Mouse (Mus musculus) large intestine, adult 2 months (tissue): ENCODE measurements around the gene Slc22a17. TPM values are rescaled to one million over a fixed set of nuclear protein-coding genes. Genes with fewer than 3 reads are reported as not detected.

Experiments
- DNase-seq: peaks from one replicate; pipeline ENCODE4 v3.0.0-alpha.2; 2012; ENCODE audit warnings: low read depth, low spot score
- WGBS: fragments of 180-500 bp; shearing (Covaris S2); methylation state at CpG from one replicate; pipeline ENCODE4 v1.1.7; 2018; 5-methylcytosine and 5-hydroxymethylcytosine counted together
- polyA plus RNA-seq: library from polyadenylated mRNA; depleted of rRNA; stranded (reverse); fragments of >200 nt; gene quantifications from 2 replicates; pipeline ENCODE4 v1.2.3, GENCODE M21; 2012; rRNA removed

The Slc22a17 gene
- polyA plus RNA-seq, 1 experiment = 11.3 TPM

GRCm38 (mm10) chr14:54868026-54868425 lies 44.9 kb downstream of the Slc22a17 start:
- DNase-seq = no peak
- WGBS = 83% methylated on average over 4 of the region's 4 CpGs

GRCm38 (mm10) chr14:54866936-54867335 lies 46.0 kb downstream of the Slc22a17 start:
- 55% methylated on average over 5 of the region's 5 CpGs for WGBS
- no peak for DNase-seq

DNA sequence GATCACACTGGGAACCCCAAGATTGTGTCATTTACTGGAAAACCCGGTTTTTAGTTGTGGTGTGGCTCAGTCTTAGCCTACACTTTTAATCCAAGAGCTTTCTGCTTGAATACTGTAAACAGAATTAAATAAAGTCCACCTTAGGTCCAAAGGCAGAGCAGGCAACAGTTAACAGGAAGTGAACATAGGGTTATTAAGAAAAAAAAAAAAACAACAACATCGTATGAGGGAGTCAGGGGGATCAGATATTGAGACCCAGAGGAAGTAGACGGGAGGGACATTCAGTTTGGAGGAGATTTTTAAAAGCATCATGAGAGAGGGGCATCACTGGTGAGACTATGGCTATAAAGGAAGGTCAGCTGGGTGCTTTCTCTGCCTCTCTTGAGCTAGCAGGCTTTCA lies 46.7 kb downstream of the Slc22a17 start:
- 41% methylated on average over 3 of the region's 3 CpGs for WGBS
- DNase-seq = no peak

GRCm38 (mm10) chr14:54865626-54866025 lies 47.3 kb downstream of the Slc22a17 start:
- DNase-seq = no peak
- 72% methylated on average over 5 of the region's 5 CpGs for WGBS

- DNase-seq = no peak
- WGBS = 10% methylated on average over 21 of the region's 21 CpGs
Observed at GRCm38 (mm10) chr14:54864313-54865036, 48.5 kb downstream of the Slc22a17 start.

GRCm38 (mm10) chr14:54863501-54864312 lies 49.2 kb downstream of the Slc22a17 start:
- 1% methylated on average over 55 of the region's 56 CpGs for WGBS
- DNase-seq = peak; percentile 73

DNA sequence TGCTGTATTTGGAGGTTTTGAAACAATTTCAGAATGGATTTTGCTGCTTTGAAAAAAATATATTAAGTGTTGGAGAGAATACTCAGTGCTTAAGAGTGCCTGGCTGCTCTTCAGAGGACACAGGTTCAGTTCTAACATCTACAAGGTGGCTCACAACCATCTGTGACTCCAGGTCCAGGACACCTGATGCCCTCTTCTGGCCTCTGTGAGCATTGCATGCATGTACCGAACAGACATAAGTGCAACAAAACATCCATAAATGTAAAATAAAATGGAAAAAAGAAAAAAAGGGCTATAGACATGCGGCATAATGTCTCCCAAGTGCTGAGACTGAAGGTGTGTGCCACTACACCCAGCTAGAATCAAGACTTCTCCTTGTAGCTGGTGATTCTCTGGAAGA lies 52.4 kb downstream of the Slc22a17 start:
- 29% methylated on average over 2 of the region's 2 CpGs for WGBS
- DNase-seq = no peak

DNA sequence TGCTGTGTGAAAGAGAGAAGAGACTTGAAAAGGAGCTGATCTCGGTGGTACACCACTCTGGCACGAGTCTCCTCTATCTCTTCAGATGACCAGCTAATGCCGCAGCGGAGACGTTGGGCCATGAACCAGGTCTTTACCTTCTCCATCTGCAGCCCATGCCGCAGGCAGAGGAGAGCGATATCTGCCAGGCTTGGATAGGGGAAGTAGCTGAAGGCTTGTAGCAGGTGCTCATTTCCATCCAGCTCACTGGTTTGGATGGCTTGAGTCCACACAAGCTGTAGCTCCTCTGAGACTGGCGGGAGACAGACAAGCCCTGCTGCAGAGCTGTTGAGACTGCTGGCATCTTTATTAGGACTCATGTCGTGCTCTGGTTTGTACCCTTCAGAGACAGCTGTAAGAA lies 55.0 kb downstream of the Slc22a17 start:
- 93% methylated on average over 9 of the region's 9 CpGs for WGBS

DNA sequence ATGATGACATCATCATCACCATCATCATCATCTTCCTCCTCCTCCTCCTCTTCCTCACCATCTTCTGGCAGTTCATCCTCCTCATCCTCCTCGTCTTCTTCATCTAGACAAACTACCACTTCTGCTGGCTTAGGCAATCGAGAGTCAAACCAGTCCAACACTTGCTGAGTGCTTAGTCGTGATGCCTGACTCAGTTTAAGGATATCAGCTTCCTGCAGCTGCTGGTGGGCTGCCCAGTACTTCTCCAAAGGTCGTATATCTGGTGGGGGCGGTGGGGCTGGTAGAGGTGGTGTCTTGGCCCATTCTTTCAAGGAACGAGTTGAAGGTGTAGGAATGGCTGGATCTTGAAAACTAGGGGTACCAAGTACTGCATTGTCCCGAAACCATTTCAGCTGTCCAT lies 56.2 kb downstream of the Slc22a17 start:
- DNase-seq = no peak

More for the DNA sequence above, 55.0 kb downstream of the Slc22a17 start:
- DNase-seq = no peak

More for the DNA sequence above, 56.2 kb downstream of the Slc22a17 start:
- WGBS = 87% methylated on average over 7 of the region's 7 CpGs

Other genes with a start within 250 kb of the Slc22a17 start
- gene 1700123O20Rik, start 226.9 kb downstream of the Slc22a17 start, polyA plus RNA-seq = 59.2 and 60.6 TPM in 2 replicates
- gene Acin1, start 226.2 kb downstream of the Slc22a17 start, polyA plus RNA-seq = 62.6 and 82.5 TPM in 2 replicates
- 0.05 TPM in 1 of 2 replicates, not detected in the other for gene Gm29776, start 214.3 kb downstream of the Slc22a17 start, polyA plus RNA-seq
- gene Cebpe, start 201.0 kb downstream of the Slc22a17 start, polyA plus RNA-seq = 0.35 and 1.3 TPM in 2 replicates
- gene Slc7a8, start 131.2 kb downstream of the Slc22a17 start, polyA plus RNA-seq = 36.1 and 135 TPM in 2 replicates
- not detected in 2 replicates for gene Rnf212b, start 99.0 kb downstream of the Slc22a17 start, polyA plus RNA-seq
- 2.5 and 3.4 TPM in 2 replicates for gene Homez, start 42.2 kb downstream of the Slc22a17 start, polyA plus RNA-seq
- gene Ppp1r3e, start 35.6 kb downstream of the Slc22a17 start, polyA plus RNA-seq = 9.1 and 11.2 TPM in 2 replicates
- gene Bcl2l2, start 29.8 kb downstream of the Slc22a17 start, polyA plus RNA-seq = 31.6 and 48.3 TPM in 2 replicates
- gene Gm20521, start 29.7 kb downstream of the Slc22a17 start, polyA plus RNA-seq = 0.74 TPM in 1 of 2 replicates, not detected in the other
- gene Pabpn1, start 20.6 kb downstream of the Slc22a17 start, polyA plus RNA-seq = 77.8 and 112 TPM in 2 replicates
- 3.0 and 3.5 TPM in 2 replicates for gene Efs, start 13.0 kb upstream of the Slc22a17 start, polyA plus RNA-seq
- gene Il25, start 19.6 kb upstream of the Slc22a17 start, polyA plus RNA-seq = 0.21 and 0.50 TPM in 2 replicates
- 1.0 and 1.8 TPM in 2 replicates for gene Cmtm5, start 23.1 kb upstream of the Slc22a17 start, polyA plus RNA-seq
- gene Myh6, start 53.8 kb upstream of the Slc22a17 start, polyA plus RNA-seq = 0.01 and 0.07 TPM in 2 replicates
- gene Gm17428, start 63.8 kb upstream of the Slc22a17 start, polyA plus RNA-seq = not detected in 2 replicates
- 0.19 and 0.22 TPM in 2 replicates for gene Myh7, start 81.5 kb upstream of the Slc22a17 start, polyA plus RNA-seq
- gene Ngdn, start 102.3 kb upstream of the Slc22a17 start, polyA plus RNA-seq = 17.9 and 18.3 TPM in 2 replicates
- gene Zfhx2, start 179.2 kb upstream of the Slc22a17 start, polyA plus RNA-seq = 1.4 and 1.7 TPM in 2 replicates
- gene Thtpa, start 181.7 kb upstream of the Slc22a17 start, polyA plus RNA-seq = 7.2 and 7.5 TPM in 2 replicates
- gene Ap1g2, start 193.5 kb upstream of the Slc22a17 start, polyA plus RNA-seq = 64.5 and 107 TPM in 2 replicates
- gene Jph4, start 203.8 kb upstream of the Slc22a17 start, polyA plus RNA-seq = 0.52 and 0.92 TPM in 2 replicates